Mouse (Mus musculus): ENCODE measurements at regions not wholly inside any gene's neighbourhood (a gene's known extent, or its start where the extent isn't known, plus 50 kb on each side); places are given as distances from the start of the nearest gene placed in this dataset.

- peaks cover 14% of the 10 kb centered on the region for H3K27me3 ChIP-seq (ENCODE audit: insufficient read depth, low read length)
- peaks cover 35% of the 10 kb centered on the region for H3K4me1 ChIP-seq (replicated peaks; ENCODE audit: low read depth, low read length)
- no peaks in the 10 kb centered on the region for H3K36me3 ChIP-seq (ENCODE audit: insufficient read depth, low read length)
- TF ChIP-seq NANOG (IDR thresholded peaks at IDR 0.05; ENCODE audit: borderline replicate concordance, low read length) (no peak), POU5F1 (IDR thresholded peaks at IDR 0.05; ENCODE audit: borderline replicate concordance, low read length) (no peak)
- H3K4me3 ChIP-seq (replicated peaks; ENCODE audit: low read length): peak overlapping the region; percentile 61; the same call in 1 of the 2 replicates
- H3K9me3 ChIP-seq (ENCODE audit: low read length): peaks cover 10% of the 10 kb centered on the region
Observed at GRCm38 (mm10) chr6:100439071-100439737, 151.9 kb upstream of the Rybp start.

GRCm38 (mm10) chr6:100438511-100438991 lies 151.3 kb upstream of the Rybp start:
- H3K36me3 ChIP-seq (ENCODE audit: insufficient read depth, low read length): no peaks in the 10 kb centered on the region
- H3K4me1 ChIP-seq (replicated peaks; ENCODE audit: low read depth, low read length): peaks cover 39% of the 10 kb centered on the region
- H3K9me3 ChIP-seq (ENCODE audit: low read length): peaks cover 10% of the 10 kb centered on the region
- no peak for TF ChIP-seq CTCF (conservative IDR thresholded peaks at IDR 0.05; ENCODE audit: low read length)
- TF ChIP-seq NANOG (IDR thresholded peaks at IDR 0.05; ENCODE audit: borderline replicate concordance, low read length): no peak
- TF ChIP-seq POU5F1 (IDR thresholded peaks at IDR 0.05; ENCODE audit: borderline replicate concordance, low read length): no peak
- peaks cover 14% of the 10 kb centered on the region for H3K27me3 ChIP-seq (ENCODE audit: insufficient read depth, low read length)
- H3K4me3 ChIP-seq (replicated peaks; ENCODE audit: low read length): peak overlapping the region; percentile 61

DNA sequence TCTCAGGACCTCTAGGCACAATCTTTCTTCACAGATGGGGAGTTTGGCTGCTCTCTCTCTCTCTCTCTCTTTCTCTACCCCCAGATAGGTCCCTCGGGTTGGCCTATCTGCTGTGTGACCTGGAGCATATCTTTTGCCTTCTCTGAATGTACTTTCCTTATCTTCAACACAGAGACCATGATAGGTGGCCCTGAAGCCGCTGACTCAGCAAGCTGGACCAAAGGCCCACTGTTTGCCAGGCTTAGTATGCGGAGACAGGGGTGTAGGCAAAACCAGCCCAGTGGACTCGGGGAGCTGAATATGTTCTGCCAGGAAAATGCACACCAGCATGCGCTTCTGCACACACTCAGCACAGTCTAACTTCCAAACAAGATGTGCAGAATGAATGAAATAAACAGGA lies 150.7 kb upstream of the Rybp start:
- peaks cover 44% of the 10 kb centered on the region for H3K4me1 ChIP-seq (replicated peaks; ENCODE audit: low read depth, low read length)
- TF ChIP-seq NANOG (IDR thresholded peaks at IDR 0.05; ENCODE audit: borderline replicate concordance, low read length) (no peak), POU5F1 (IDR thresholded peaks at IDR 0.05; ENCODE audit: borderline replicate concordance, low read length) (no peak), CTCF (conservative IDR thresholded peaks at IDR 0.05; ENCODE audit: low read length) (no peak)
- H3K36me3 ChIP-seq (ENCODE audit: insufficient read depth, low read length): no peaks in the 10 kb centered on the region
- H3K4me3 ChIP-seq (replicated peaks; ENCODE audit: low read length): peak overlapping the region; percentile 61
- peaks cover 10% of the 10 kb centered on the region for H3K9me3 ChIP-seq (ENCODE audit: low read length)
- peaks cover 14% of the 10 kb centered on the region for H3K27me3 ChIP-seq (ENCODE audit: insufficient read depth, low read length)

- Histone ChIP-seq H3K9me3 (ENCODE audit: low read length) (peaks cover 10% of the 10 kb centered on the region), H3K27me3 (ENCODE audit: insufficient read depth, low read length) (peaks cover 9% of the 10 kb centered on the region; the same call in 1 of the 2 replicates), H3K36me3 (ENCODE audit: insufficient read depth, low read length) (no peaks in the 10 kb centered on the region), H3K4me3 (replicated peaks; ENCODE audit: low read length) (no peak overlapping the region), H3K4me1 (replicated peaks; ENCODE audit: low read depth, low read length) (peaks cover 59% of the 10 kb centered on the region)
- TF ChIP-seq NANOG (IDR thresholded peaks at IDR 0.05; ENCODE audit: borderline replicate concordance, low read length) (no peak), CTCF (conservative IDR thresholded peaks at IDR 0.05; ENCODE audit: low read length) (no peak), POU5F1 (IDR thresholded peaks at IDR 0.05; ENCODE audit: borderline replicate concordance, low read length) (no peak)
Observed at GRCm38 (mm10) chr6:100436507-100436906, 149.2 kb upstream of the Rybp start.

- H3K4me1 ChIP-seq (replicated peaks; ENCODE audit: low read depth, low read length): peaks cover 70% of the 10 kb centered on the region
- H3K4me3 ChIP-seq (replicated peaks; ENCODE audit: low read length): no peak overlapping the region
- TF ChIP-seq NANOG (IDR thresholded peaks at IDR 0.05; ENCODE audit: borderline replicate concordance, low read length) (no peak), CTCF (conservative IDR thresholded peaks at IDR 0.05; ENCODE audit: low read length) (no peak), POU5F1 (IDR thresholded peaks at IDR 0.05; ENCODE audit: borderline replicate concordance, low read length) (no peak)
- no peaks in the 10 kb centered on the region for H3K36me3 ChIP-seq (ENCODE audit: insufficient read depth, low read length)
- peaks cover under 1% of the 10 kb centered on the region; the same call in 1 of the 2 replicates for H3K27me3 ChIP-seq (ENCODE audit: insufficient read depth, low read length)
- peaks cover 10% of the 10 kb centered on the region for H3K9me3 ChIP-seq (ENCODE audit: low read length)
Observed at GRCm38 (mm10) chr6:100435222-100435621, 147.9 kb upstream of the Rybp start.

- Histone ChIP-seq H3K4me1 (replicated peaks; ENCODE audit: low read depth, low read length) (peaks cover 74% of the 10 kb centered on the region), H3K36me3 (ENCODE audit: insufficient read depth, low read length) (no peaks in the 10 kb centered on the region), H3K27me3 (ENCODE audit: insufficient read depth, low read length) (no peaks in the 10 kb centered on the region), H3K9me3 (ENCODE audit: low read length) (peaks cover 10% of the 10 kb centered on the region), H3K4me3 (replicated peaks; ENCODE audit: low read length) (peak overlapping the region; percentile 50; the same call in 1 of the 2 replicates)
- TF ChIP-seq NANOG (IDR thresholded peaks at IDR 0.05; ENCODE audit: borderline replicate concordance, low read length): no peak
- no peak for TF ChIP-seq POU5F1 (IDR thresholded peaks at IDR 0.05; ENCODE audit: borderline replicate concordance, low read length)
- no peak for TF ChIP-seq CTCF (conservative IDR thresholded peaks at IDR 0.05; ENCODE audit: low read length)
Observed at GRCm38 (mm10) chr6:100433534-100433867, 146.2 kb upstream of the Rybp start.

- H3K4me3 ChIP-seq (replicated peaks; ENCODE audit: low read length): peak overlapping the region; percentile 50
- peaks cover 71% of the 10 kb centered on the region for H3K4me1 ChIP-seq (replicated peaks; ENCODE audit: low read depth, low read length)
- H3K36me3 ChIP-seq (ENCODE audit: insufficient read depth, low read length): no peaks in the 10 kb centered on the region
- peaks cover 10% of the 10 kb centered on the region for H3K9me3 ChIP-seq (ENCODE audit: low read length)
- no peaks in the 10 kb centered on the region for H3K27me3 ChIP-seq (ENCODE audit: insufficient read depth, low read length)
- TF ChIP-seq CTCF (conservative IDR thresholded peaks at IDR 0.05; ENCODE audit: low read length): no peak
- no peak for TF ChIP-seq NANOG (IDR thresholded peaks at IDR 0.05; ENCODE audit: borderline replicate concordance, low read length)
- no peak for TF ChIP-seq POU5F1 (IDR thresholded peaks at IDR 0.05; ENCODE audit: borderline replicate concordance, low read length)
Observed at GRCm38 (mm10) chr6:100432688-100433533, 145.6 kb upstream of the Rybp start.

GRCm38 (mm10) chr6:100430286-100430685 lies 143.0 kb upstream of the Rybp start:
- Histone ChIP-seq H3K9me3 (ENCODE audit: low read length) (peaks cover 10% of the 10 kb centered on the region), H3K27me3 (ENCODE audit: insufficient read depth, low read length) (no peaks in the 10 kb centered on the region), H3K36me3 (ENCODE audit: insufficient read depth, low read length) (no peaks in the 10 kb centered on the region), H3K4me3 (replicated peaks; ENCODE audit: low read length) (no peak overlapping the region), H3K4me1 (replicated peaks; ENCODE audit: low read depth, low read length) (peaks cover 75% of the 10 kb centered on the region)
- TF ChIP-seq NANOG (IDR thresholded peaks at IDR 0.05; ENCODE audit: borderline replicate concordance, low read length): no peak
- TF ChIP-seq CTCF (conservative IDR thresholded peaks at IDR 0.05; ENCODE audit: low read length): no peak
- no peak for TF ChIP-seq POU5F1 (IDR thresholded peaks at IDR 0.05; ENCODE audit: borderline replicate concordance, low read length)

Measured in E14TG2a.4 (cell line).